Mouse (Mus musculus) G1E-ER4 (cell line): ENCODE measurements around the gene Ccdc69. TPM values are rescaled to one million over a fixed set of nuclear protein-coding genes. Genes with fewer than 3 reads are reported as not detected.

Source experiments
- GATA1 ChIP-seq: IDR thresholded peaks from one replicate; pipeline ENCODE4 v1.8.0; 2012; ENCODE audit warnings: low read length, inconsistent platforms
- polyA plus RNA-seq: library from polyadenylated mRNA; stranded (reverse); fragments of >175 nt; gene quantifications from 2 replicates; pipeline ENCODE4 v1.2.3, GENCODE M21; 2012

Ccdc69 gene
- polyA plus RNA-seq, 1 experiment: not detected

GRCm38 (mm10) chr11:55008230-55008629 lies 69.7 kb downstream of the Ccdc69 start:
- TF ChIP-seq GATA1: no peak

GRCm38 (mm10) chr11:55005684-55006083 lies 72.2 kb downstream of the Ccdc69 start:
- TF ChIP-seq GATA1: no peak

GRCm38 (mm10) chr11:55004970-55005502 lies 72.9 kb downstream of the Ccdc69 start:
- TF ChIP-seq GATA1: no peak

Other genes starting within 250 kb of the Ccdc69 start
- 0.10 and 0.30 TPM in 2 replicates for gene Lyrm7, start 217.2 kb downstream of the Ccdc69 start, polyA plus RNA-seq
- gene Hint1, start 211.7 kb downstream of the Ccdc69 start, polyA plus RNA-seq: 1,096 and 1,499 TPM in 2 replicates
- gene Gpx3, start 175.7 kb downstream of the Ccdc69 start, polyA plus RNA-seq: not detected in 2 replicates
- 28.6 and 29.7 TPM in 2 replicates for gene Tnip1, start 115.2 kb downstream of the Ccdc69 start, polyA plus RNA-seq
- 0.04 TPM in 1 of 2 replicates, not detected in the other for gene Anxa6, start 44.7 kb downstream of the Ccdc69 start, polyA plus RNA-seq
- gene Gm2a, start 20.0 kb upstream of the Ccdc69 start, polyA plus RNA-seq: not detected in 2 replicates
- not detected in 2 replicates for gene Slc36a3, start 73.6 kb upstream of the Ccdc69 start, polyA plus RNA-seq
- gene Slc36a2, start 106.9 kb upstream of the Ccdc69 start, polyA plus RNA-seq: not detected in 2 replicates
- 6.6 and 8.6 TPM in 2 replicates for gene Slc36a1, start 126.2 kb upstream of the Ccdc69 start, polyA plus RNA-seq